15 mouse cellular contexts compared by ENCODE assay signal in genomic region chr4:99627057-99627456, GRCm38 (mm10). TPM values are rescaled to one million over a fixed set of nuclear protein-coding genes. Genes with fewer than 3 reads are reported as not detected.
"Had no signal": no experiment of that assay in that cellular context is flagged by ENCODE, and none has a peak within 500 bp of the region (broad histone marks: within the 10 kb centered on the region; RNA-seq: fewer than 3 reads in every experiment).

No protein-coding gene starts in this region.

- H3K9ac ChIP-seq: liver, embryonic 14.5 days; lung, embryonic 15.5 days; midbrain, embryonic 12.5 days; neural tube, embryonic 13.5 days; neural tube, embryonic 15.5 days had no signal

- H3K4me1 ChIP-seq: lung, embryonic 15.5 days had no signal

- ATAC-seq: lung, postnatal 0 days; midbrain, embryonic 16.5 days had no signal

- DNase-seq: lung, adult 18-20 months; right cerebral cortex, postnatal 14 days; thymus, adult 18-20 months; thymus, postnatal 14 days; thymus, postnatal 36 days had no signal

- H3K27ac ChIP-seq: liver, embryonic 14.5 days; lung, embryonic 15.5 days; midbrain, embryonic 10.5 days; midbrain, embryonic 12.5 days; neural tube, embryonic 13.5 days; neural tube, embryonic 15.5 days had no signal

- H3K4me2 ChIP-seq: lung, embryonic 15.5 days; midbrain, embryonic 12.5 days; neural tube, embryonic 13.5 days; neural tube, embryonic 15.5 days had no signal

- H3K4me3 ChIP-seq: lung, embryonic 15.5 days; midbrain, embryonic 12.5 days; myocyte; neural tube, embryonic 13.5 days; neural tube, embryonic 15.5 days had no signal

- H3K36me3 ChIP-seq: lung, embryonic 15.5 days; midbrain, embryonic 10.5 days; midbrain, embryonic 12.5 days; neural tube, embryonic 13.5 days; neural tube, embryonic 15.5 days had no signal

- H3K9me3 ChIP-seq: lung, embryonic 15.5 days; midbrain, embryonic 10.5 days; midbrain, embryonic 12.5 days; neural tube, embryonic 13.5 days; neural tube, embryonic 15.5 days had no signal

RNA-seq across cellular contexts. Expression of gene Foxd3, which starts 29.0 kb away (rescaled TPM):
- polyA plus RNA-seq: myocyte; thymus, postnatal 0 days had no signal
